Mouse (Mus musculus) lung, postnatal 0 days (tissue): Measurements from ENCODE around the gene Cdk18. TPM values are rescaled to one million over a fixed set of nuclear protein-coding genes. Genes with fewer than 3 reads are reported as not detected.
A peak's percentile ranks its signal among the peaks of the same experiment; 100 is the strongest.

ENCODE experiments used
- ATAC-seq: fragments of 200-750 bp; cut with Nextera tagmentation; 2 replicates; pipeline ENCODE4 v1.8.0; 2017; ENCODE audit warnings: moderate library complexity
- DNase-seq: peaks from one replicate; pipeline ENCODE4 v3.0.0-alpha.2; 2016; ENCODE audit warnings: low spot score
- H3K27ac ChIP-seq: fragments of 300-500 bp; sonication (generic); 2 replicates; pipeline ENCODE4 v1.5.1; 2014; ENCODE audit warnings: antibody characterized with exemption, mild to moderate bottlenecking, low read length, mixed read lengths
- H3K27me3 ChIP-seq: fragments of 300-500 bp; sonication (generic); replicated peaks from 2 replicates; pipeline ENCODE4 v1.6.1; 2014; ENCODE audit warnings: low read length, mixed read lengths; ENCODE audit not compliant: insufficient read depth
- H3K36me3 ChIP-seq: fragments of 300-500 bp; sonication (generic); 2 replicates; pipeline ENCODE4 v1.6.1; 2014; ENCODE audit warnings: low read length, mixed read lengths; ENCODE audit not compliant: insufficient read depth
- H3K4me1 ChIP-seq: fragments of 300-500 bp; sonication (generic); 2 replicates; pipeline ENCODE4 v1.6.1; 2014; ENCODE audit warnings: antibody characterized with exemption, low read depth, low read length, mixed read lengths; ENCODE audit not compliant: insufficient read depth
- H3K4me2 ChIP-seq: fragments of 300-500 bp; sonication (generic); replicated peaks from 2 replicates; pipeline ENCODE4 v1.6.1; 2014; ENCODE audit warnings: low read depth, mild to moderate bottlenecking, low read length, moderate library complexity, mixed read lengths
- H3K4me3 ChIP-seq: fragments of 300-500 bp; sonication (generic); 2 replicates; pipeline ENCODE4 v1.5.1; 2014; ENCODE audit warnings: low read depth, low read length
- H3K9ac ChIP-seq: fragments of 300-500 bp; sonication (generic); replicated peaks from 2 replicates; pipeline ENCODE4 v1.6.1; 2014; ENCODE audit warnings: low read depth, mild to moderate bottlenecking
- H3K9me3 ChIP-seq: fragments of 300-500 bp; sonication (generic); 2 replicates; pipeline ENCODE4 v1.6.1; 2016; ENCODE audit warnings: low read length, mixed read lengths
- CTCF ChIP-seq: IDR thresholded peaks from 2 replicates; pipeline ENCODE4 v1.5.1; 2016; ENCODE audit warnings: antibody characterized with exemption, mild to moderate bottlenecking
- EP300 ChIP-seq: IDR thresholded peaks from 2 replicates; pipeline ENCODE4 v1.6.1; 2016; ENCODE audit warnings: antibody characterized with exemption, mild to moderate bottlenecking, control low read depth
- WGBS: fragments of 180-500 bp; shearing (Covaris S2); extraction: QIAGEN DNeasy Blood & Tissue Kit; methylation state at CpG from one replicate; pipeline ENCODE4 v1.1.7; 2014; 5-methylcytosine and 5-hydroxymethylcytosine counted together
- polyA plus RNA-seq: library from polyadenylated mRNA; unstranded; fragments of >200 nt; fragmentation: Nextera tagmentation; extraction: Ambion mirVana; gene quantifications from 2 replicates; pipeline ENCODE4 v1.2.1, GENCODE M21; 2015

Gene Cdk18
- polyA plus RNA-seq, 1 experiment from 2014 or later, result 6.5 TPM

GRCm38 (mm10) chr1:132144223-132144622 lies 4.7 kb upstream of the Cdk18 start:
- no peak overlapping the region for H3K4me2 ChIP-seq
- no peaks in the 10 kb centered on the region for H3K36me3 ChIP-seq
- H3K4me1 ChIP-seq, result peaks cover 9% of the 10 kb centered on the region; the same call in 1 of the 2 replicates
- no peak for ATAC-seq
- H3K27me3 ChIP-seq, result no peaks in the 10 kb centered on the region
- no peak for TF ChIP-seq CTCF
- TF ChIP-seq EP300, result no peak
- no peak overlapping the region for H3K9ac ChIP-seq
- no peak overlapping the region for H3K27ac ChIP-seq
- DNase-seq, result no peak
- 35% methylated on average over 2 of the region's 2 CpGs for WGBS
- no peaks in the 10 kb centered on the region for H3K9me3 ChIP-seq
- no peak overlapping the region for H3K4me3 ChIP-seq

- DNase-seq (no peak), ATAC-seq (no peak)
- no peaks in the 10 kb centered on the region for H3K27me3 ChIP-seq
- no peaks in the 10 kb centered on the region for H3K36me3 ChIP-seq
- WGBS, result 48% methylated on average over 4 of the region's 4 CpGs
- no peak overlapping the region for H3K4me3 ChIP-seq
- H3K27ac ChIP-seq, result no peak overlapping the region
- no peak overlapping the region for H3K4me2 ChIP-seq
- no peaks in the 10 kb centered on the region for H3K9me3 ChIP-seq
- TF ChIP-seq EP300, result no peak
- H3K9ac ChIP-seq, result no peak overlapping the region
- peaks cover 13% of the 10 kb centered on the region; the same call in 1 of the 2 replicates for H3K4me1 ChIP-seq
These were observed 4.2 kb upstream of the Cdk18 start for GRCm38 (mm10) chr1:132143730-132144129.

- no peak overlapping the region for H3K9ac ChIP-seq
- ATAC-seq (peak; percentile 8; the same call in 1 of the 2 replicates), DNase-seq (peak; percentile 54)
- H3K9me3 ChIP-seq, result no peaks in the 10 kb centered on the region
- peak; percentile 53; the same call in 1 of the 2 replicates for TF ChIP-seq EP300
- no peak for TF ChIP-seq CTCF
- H3K27ac ChIP-seq, result no peak overlapping the region
- H3K27me3 ChIP-seq, result no peaks in the 10 kb centered on the region
- no peak overlapping the region for H3K4me3 ChIP-seq
- 27% methylated on average over 5 of the region's 5 CpGs for WGBS
- peaks cover 18% of the 10 kb centered on the region; the same call in 1 of the 2 replicates for H3K4me1 ChIP-seq
- no peak overlapping the region for H3K4me2 ChIP-seq
- no peaks in the 10 kb centered on the region for H3K36me3 ChIP-seq
These were observed 3.6 kb upstream of the Cdk18 start for GRCm38 (mm10) chr1:132143079-132143478.

GRCm38 (mm10) chr1:132141753-132142152 lies 2.3 kb upstream of the Cdk18 start:
- no peak for DNase-seq
- H3K36me3 ChIP-seq, result no peaks in the 10 kb centered on the region
- no peaks in the 10 kb centered on the region for H3K27me3 ChIP-seq
- no peak overlapping the region for H3K4me3 ChIP-seq
- H3K27ac ChIP-seq, result no peak overlapping the region
- ATAC-seq, result no peak
- no peak overlapping the region for H3K9ac ChIP-seq
- TF ChIP-seq CTCF (no peak), EP300 (no peak)
- H3K4me2 ChIP-seq, result no peak overlapping the region
- H3K4me1 ChIP-seq, result peaks cover 19% of the 10 kb centered on the region; the same call in 1 of the 2 replicates
- no peaks in the 10 kb centered on the region for H3K9me3 ChIP-seq
- 68% methylated on average over 13 of the region's 13 CpGs for WGBS

GRCm38 (mm10) chr1:132141166-132141565 lies 1.7 kb upstream of the Cdk18 start:
- ATAC-seq (no peak), DNase-seq (no peak)
- Histone ChIP-seq H3K4me3 (no peak overlapping the region), H3K9me3 (no peaks in the 10 kb centered on the region), H3K27ac (no peak overlapping the region), H3K4me1 (peaks cover 19% of the 10 kb centered on the region; the same call in 1 of the 2 replicates), H3K9ac (no peak overlapping the region), H3K36me3 (no peaks in the 10 kb centered on the region), H3K27me3 (no peaks in the 10 kb centered on the region), H3K4me2 (no peak overlapping the region)
- TF ChIP-seq CTCF, result no peak
- 93% methylated on average over 2 of the region's 2 CpGs for WGBS

GRCm38 (mm10) chr1:132140574-132140973 lies 1.1 kb upstream of the Cdk18 start:
- Histone ChIP-seq H3K4me1 (peaks cover 19% of the 10 kb centered on the region; the same call in 1 of the 2 replicates), H3K36me3 (no peaks in the 10 kb centered on the region), H3K4me3 (no peak overlapping the region), H3K27me3 (no peaks in the 10 kb centered on the region), H3K4me2 (no peak overlapping the region), H3K9ac (no peak overlapping the region), H3K9me3 (no peaks in the 10 kb centered on the region), H3K27ac (no peak overlapping the region)
- no peak for TF ChIP-seq EP300
- no peak for TF ChIP-seq CTCF
- 24% methylated on average over 4 of the region's 4 CpGs for WGBS
- DNase-seq (no peak), ATAC-seq (no peak)

GRCm38 (mm10) chr1:132140171-132140570 lies 687 bp upstream of the Cdk18 start:
- Histone ChIP-seq H3K27me3 (no peaks in the 10 kb centered on the region), H3K4me2 (no peak overlapping the region; the same call in 1 of the 2 replicates), H3K9ac (no peak overlapping the region), H3K9me3 (no peaks in the 10 kb centered on the region), H3K27ac (0 out of 2 replicates have a peak overlapping the region, but pooled peaks have one; percentile 38), H3K4me3 (no peak overlapping the region), H3K4me1 (peaks cover 19% of the 10 kb centered on the region; the same call in 1 of the 2 replicates), H3K36me3 (no peaks in the 10 kb centered on the region)
- peak; percentile 25; the same call in 1 of the 2 replicates for ATAC-seq
- TF ChIP-seq CTCF (peak; percentile 70), EP300 (no peak)
- WGBS, result 50% methylated on average over 10 of the region's 10 CpGs
- peak; percentile 41 for DNase-seq
